Mouse (Mus musculus) intestine, embryonic 14.5 days (tissue): ENCODE measurements around the gene Foxp1. TPM values are rescaled to one million over a fixed set of nuclear protein-coding genes. Genes with fewer than 3 reads are reported as not detected.

ENCODE experiments used
- ATAC-seq: fragments of 200-750 bp; cut with Nextera tagmentation; replicated peaks from 2 replicates; pipeline ENCODE4 v1.8.0; 2017; ENCODE audit warnings: low read depth, moderate number of reproducible peaks, moderate TSS enrichment, moderate library complexity; ENCODE audit not compliant: low FRiP score, low TSS enrichment
- DNase-seq: peaks from one replicate; pipeline ENCODE4 v3.0.0-alpha.2; 2018; ENCODE audit warnings: low spot score
- H3K27ac ChIP-seq: fragments of 300-500 bp; sonication (generic); 2 replicates; pipeline ENCODE4 v1.5.1; 2014; ENCODE audit warnings: low read depth, mild to moderate bottlenecking, control low read depth
- H3K27me3 ChIP-seq: fragments of 300-500 bp; sonication (generic); replicated peaks from 2 replicates; pipeline ENCODE4 v1.6.1; 2014; ENCODE audit warnings: low read length, control low read depth; ENCODE audit not compliant: control insufficient read depth, insufficient read depth
- H3K36me3 ChIP-seq: fragments of 300-500 bp; sonication (generic); 2 replicates; pipeline ENCODE4 v1.6.1; 2014; ENCODE audit warnings: low read length, control low read depth; ENCODE audit not compliant: control insufficient read depth, insufficient read depth
- H3K4me1 ChIP-seq: fragments of 300-500 bp; sonication (generic); replicated peaks from 2 replicates; pipeline ENCODE4 v1.6.1; 2014; ENCODE audit warnings: low read length, control low read depth, mixed read lengths; ENCODE audit not compliant: control insufficient read depth, insufficient read depth
- H3K4me2 ChIP-seq: fragments of 300-500 bp; sonication (generic); 2 replicates; pipeline ENCODE4 v1.6.1; 2014; ENCODE audit warnings: low read length
- H3K4me3 ChIP-seq: fragments of 300-500 bp; sonication (generic); 2 replicates; pipeline ENCODE4 v1.5.1; 2014; ENCODE audit warnings: low read depth, low read length, control low read depth, mixed read lengths
- H3K9ac ChIP-seq: fragments of 300-500 bp; sonication (generic); 2 replicates; pipeline ENCODE4 v1.6.1; 2014; ENCODE audit warnings: mild to moderate bottlenecking, low read length
- H3K9me3 ChIP-seq: fragments of 300-500 bp; sonication (generic); 2 replicates; pipeline ENCODE4 v1.6.1; 2016; ENCODE audit warnings: low read length, control low read depth; ENCODE audit not compliant: control insufficient read depth
- WGBS: fragments of 180-500 bp; shearing (Covaris S2); extraction: QIAGEN DNeasy Blood & Tissue Kit; methylation state at CpG from one replicate; pipeline ENCODE4 v1.1.7; 2014; 5-methylcytosine and 5-hydroxymethylcytosine counted together
- polyA plus RNA-seq: library from polyadenylated mRNA; unstranded; fragments of >200 nt; fragmentation: Nextera tagmentation; extraction: Ambion mirVana; gene quantifications from 2 replicates; pipeline ENCODE4 v1.2.1, GENCODE M21; 2014

Gene Foxp1
- polyA plus RNA-seq, 1 experiment from 2014 or later, result 133 TPM

DNA sequence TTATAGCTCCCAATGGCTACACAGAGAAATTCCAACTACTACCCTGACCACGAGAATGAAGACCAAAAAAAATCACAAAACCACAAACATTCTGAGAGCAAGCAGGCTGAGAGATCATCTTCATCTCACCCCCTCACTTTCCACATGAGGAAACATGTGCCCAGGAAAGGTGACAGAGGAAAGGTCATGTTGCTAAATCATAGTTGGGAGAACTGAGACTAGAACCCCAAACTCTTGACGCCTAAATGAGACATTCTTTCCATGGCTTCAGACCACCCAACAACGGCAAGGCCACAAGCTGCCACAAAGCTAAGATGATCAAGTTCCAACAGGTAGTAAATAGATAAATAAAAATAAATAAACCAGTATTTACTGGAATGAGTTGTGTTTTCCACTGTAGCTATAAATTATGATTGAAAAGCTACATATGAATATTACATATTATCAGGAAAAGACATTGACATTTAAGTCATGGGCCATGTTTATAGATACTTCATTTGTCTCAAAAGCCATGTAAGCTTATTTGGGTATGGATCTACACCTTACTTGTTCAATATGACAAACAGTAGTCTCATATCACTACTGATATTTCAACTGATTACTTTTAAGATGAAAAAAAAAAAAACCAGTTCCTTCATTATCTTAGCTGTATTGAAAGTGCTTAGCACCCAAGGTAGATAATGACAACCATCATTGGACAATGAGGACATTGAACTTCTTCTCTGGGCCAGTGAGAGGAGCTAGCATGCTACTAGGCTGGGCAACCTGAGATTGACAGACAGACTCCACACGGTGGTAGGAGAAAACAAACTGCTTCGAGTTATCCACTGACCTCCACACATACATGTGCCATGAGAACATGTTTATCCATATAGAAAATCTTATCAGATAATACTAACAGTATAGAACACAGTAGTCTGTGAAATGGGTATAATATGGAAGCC, 476.4 kb downstream of the Foxp1 start:
- whole genome bisulfite sequencing, result 91% methylated on average over 5 of the region's 5 CpGs
- Histone ChIP-seq H3K27me3 (no peaks in the 10 kb centered on the region), H3K9me3 (no peaks in the 10 kb centered on the region), H3K4me3 (no peak overlapping the region), H3K4me1 (peaks cover 8% of the 10 kb centered on the region), H3K9ac (no peak overlapping the region), H3K36me3 (no peaks in the 10 kb centered on the region), H3K27ac (no peak overlapping the region), H3K4me2 (no peak overlapping the region)
- ATAC-seq (no peak), DNase-seq (no peak)

DNA sequence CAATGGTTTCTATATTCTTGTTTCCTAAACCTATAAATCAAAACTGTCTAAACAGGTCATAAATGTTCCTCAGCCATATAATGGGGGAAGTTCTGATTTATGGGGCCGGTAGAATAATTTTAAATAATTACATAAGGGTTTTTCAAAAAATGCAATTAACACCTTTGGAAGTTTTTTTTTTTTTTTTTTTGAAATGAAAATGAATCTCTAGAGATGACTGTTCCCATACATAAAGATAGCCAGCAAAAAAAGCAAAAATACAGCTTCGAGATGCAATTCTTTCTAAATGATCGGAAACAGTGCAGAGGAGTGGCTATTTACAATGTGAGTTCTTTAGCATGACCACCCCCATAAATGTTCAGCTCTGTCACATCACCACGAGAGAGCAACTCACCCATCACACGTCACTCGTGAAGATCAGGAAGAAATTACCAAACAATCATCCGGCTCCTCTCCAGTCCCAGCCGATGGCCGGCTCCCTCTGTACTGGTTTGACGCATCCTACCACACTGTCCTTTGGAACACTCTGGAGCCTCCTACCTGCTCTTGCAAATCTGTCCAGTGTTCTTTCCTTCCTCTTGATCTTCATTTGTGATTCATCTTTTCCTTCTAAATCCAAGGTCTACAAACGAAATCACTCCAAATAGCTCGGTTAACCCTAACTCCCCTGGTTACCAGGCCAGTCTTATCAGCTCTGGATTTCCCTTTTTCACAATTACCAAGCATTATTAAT, 478.4 kb downstream of the Foxp1 start:
- no peak overlapping the region for H3K9ac ChIP-seq
- peaks cover 8% of the 10 kb centered on the region for H3K4me1 ChIP-seq
- no peaks in the 10 kb centered on the region for H3K27me3 ChIP-seq
- H3K9me3 ChIP-seq, result no peaks in the 10 kb centered on the region
- ATAC-seq (no peak), DNase-seq (no peak)
- H3K4me3 ChIP-seq, result no peak overlapping the region
- H3K27ac ChIP-seq, result no peak overlapping the region
- no peak overlapping the region for H3K4me2 ChIP-seq
- H3K36me3 ChIP-seq, result no peaks in the 10 kb centered on the region
- WGBS, result 68% methylated on average over 12 of the region's 12 CpGs

DNA sequence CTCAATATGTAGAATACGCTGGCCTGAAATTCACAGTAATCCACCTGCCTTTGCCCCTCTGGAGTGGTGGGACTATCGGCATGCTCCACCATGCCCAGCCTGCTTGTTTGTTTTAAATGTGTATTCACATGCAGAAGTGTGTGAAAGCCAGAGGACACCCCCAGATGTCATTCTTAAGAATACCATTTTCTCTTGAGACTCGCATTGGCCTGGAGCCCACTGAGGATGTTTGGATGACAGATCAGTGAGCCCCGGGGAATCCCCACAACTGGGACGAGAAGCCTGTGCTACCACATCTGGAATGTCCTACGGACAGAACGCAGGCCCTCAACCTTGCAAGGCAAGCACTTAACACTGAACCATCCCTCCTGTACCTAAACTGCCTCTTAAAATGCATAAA, 479.3 kb downstream of the Foxp1 start:
- Histone ChIP-seq H3K4me1 (peaks cover 8% of the 10 kb centered on the region), H3K9ac (no peak overlapping the region), H3K36me3 (no peaks in the 10 kb centered on the region), H3K27me3 (no peaks in the 10 kb centered on the region), H3K4me2 (no peak overlapping the region), H3K9me3 (no peaks in the 10 kb centered on the region), H3K4me3 (no peak overlapping the region), H3K27ac (no peak overlapping the region)
- WGBS, result 39% methylated on average over 7 of the region's 7 CpGs
- DNase-seq (no peak), ATAC-seq (0 out of 2 replicates have a peak, but pooled peaks have one; percentile 19)

DNA sequence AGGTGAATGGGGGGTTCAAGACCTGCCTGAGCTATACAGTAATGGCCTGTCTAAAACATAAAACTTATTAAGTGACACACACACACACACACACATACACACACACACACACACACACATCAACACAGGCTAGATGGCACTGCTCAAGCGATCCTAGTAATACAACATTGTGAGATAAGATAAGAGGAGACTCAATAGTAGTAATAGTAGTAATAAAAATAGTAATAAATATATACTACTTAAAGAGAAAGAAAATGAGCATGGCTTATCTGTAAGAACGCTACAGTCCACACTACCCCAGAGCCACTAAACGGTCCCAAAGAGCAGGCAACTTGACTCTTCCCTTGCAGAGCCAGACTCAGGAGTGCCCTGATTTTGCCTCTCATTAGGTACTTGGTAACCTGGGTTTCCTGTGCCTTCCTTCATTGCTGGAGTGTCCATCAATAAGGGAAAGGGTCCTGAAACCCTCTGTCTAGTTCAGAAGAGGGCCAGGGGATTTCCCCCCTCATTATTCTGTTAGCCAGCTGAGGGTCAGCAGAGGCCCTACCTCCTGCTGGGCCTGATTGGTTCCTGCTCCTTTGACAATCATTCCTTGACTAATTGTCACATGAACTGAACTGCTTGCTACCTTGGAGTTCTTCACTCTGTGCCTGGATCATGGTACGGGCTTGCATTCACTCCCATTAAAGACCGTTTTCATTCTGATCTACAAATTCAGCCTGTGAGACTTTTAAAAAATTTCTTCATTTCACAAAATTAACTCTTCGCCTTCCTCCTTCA, 480.2 kb downstream of the Foxp1 start:
- DNase-seq (no peak), ATAC-seq (no peak)
- Histone ChIP-seq H3K4me2 (no peak overlapping the region), H3K9ac (no peak overlapping the region), H3K4me1 (peaks cover 8% of the 10 kb centered on the region), H3K27ac (no peak overlapping the region), H3K9me3 (no peaks in the 10 kb centered on the region), H3K36me3 (no peaks in the 10 kb centered on the region), H3K4me3 (no peak overlapping the region), H3K27me3 (no peaks in the 10 kb centered on the region)
- 78% methylated on average over 6 of the region's 6 CpGs for WGBS

DNA sequence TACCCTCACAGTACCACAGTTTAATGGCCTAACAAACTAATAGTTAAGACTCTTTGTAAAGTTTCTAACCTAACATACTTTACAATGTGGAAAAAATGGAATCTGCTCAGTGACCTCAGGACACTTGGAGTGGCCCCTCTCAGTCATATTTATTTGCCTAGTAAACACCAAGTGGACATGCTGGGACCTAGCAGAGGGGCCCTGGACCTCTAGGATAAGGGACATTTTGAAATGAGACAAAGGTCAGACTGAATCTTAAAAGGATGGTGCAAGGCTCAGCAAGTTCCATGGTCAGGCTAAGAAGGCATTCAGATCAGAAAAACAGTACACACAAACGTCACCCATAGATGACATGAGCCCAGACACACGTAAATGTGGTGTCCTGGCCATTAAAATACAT, 483.5 kb downstream of the Foxp1 start:
- Histone ChIP-seq H3K4me3 (no peak overlapping the region), H3K27me3 (no peaks in the 10 kb centered on the region), H3K4me2 (no peak overlapping the region), H3K9me3 (no peaks in the 10 kb centered on the region), H3K9ac (no peak overlapping the region), H3K4me1 (peaks cover 12% of the 10 kb centered on the region), H3K27ac (no peak overlapping the region), H3K36me3 (no peaks in the 10 kb centered on the region)
- ATAC-seq (no peak), DNase-seq (no peak)
- 90% methylated on average over 2 of the region's 2 CpGs for WGBS

DNA sequence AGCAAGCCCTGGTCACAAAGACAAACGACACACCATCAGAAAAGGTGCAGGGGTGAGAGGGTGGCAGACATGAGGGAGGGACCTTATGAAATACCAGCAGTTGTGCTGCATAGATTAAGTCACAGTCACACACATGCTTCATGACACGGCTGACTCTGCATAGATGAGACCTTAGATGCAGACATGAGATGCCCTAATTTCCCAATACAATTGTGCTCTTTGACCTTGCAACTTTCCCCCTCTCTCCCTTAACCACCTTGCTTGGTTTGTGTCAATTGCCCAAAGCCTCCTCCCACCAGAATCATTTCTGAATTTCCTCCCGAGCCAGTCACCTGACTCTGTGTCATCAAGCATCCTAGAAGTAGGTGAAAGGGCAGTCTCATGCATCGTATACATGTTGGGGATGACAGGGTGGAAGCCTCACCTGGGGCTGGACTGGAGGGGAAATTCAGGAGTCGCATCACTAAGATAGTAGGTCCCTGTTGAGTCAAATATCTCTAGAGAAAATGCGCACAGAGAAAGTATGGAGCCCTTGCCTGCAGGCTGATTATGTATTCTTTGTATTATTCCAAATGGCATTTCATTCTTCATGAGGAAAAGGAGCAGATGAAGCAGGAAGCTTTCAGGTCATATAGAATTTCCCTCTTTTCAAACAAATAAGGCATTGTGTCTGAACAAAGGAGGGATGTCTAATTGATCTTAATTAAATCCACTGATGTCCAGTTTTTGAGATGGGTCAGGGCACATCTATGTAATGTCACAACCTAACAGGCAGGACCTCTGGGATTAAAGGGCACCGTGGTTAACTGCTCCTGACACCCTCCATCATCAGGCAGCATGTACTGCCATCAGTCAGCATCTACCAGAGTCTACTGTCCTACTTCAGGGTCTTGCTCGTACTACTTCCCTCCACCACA, 486.8 kb downstream of the Foxp1 start:
- H3K36me3 ChIP-seq, result no peaks in the 10 kb centered on the region
- H3K27me3 ChIP-seq, result no peaks in the 10 kb centered on the region
- no peak overlapping the region for H3K4me3 ChIP-seq
- H3K27ac ChIP-seq, result no peak overlapping the region
- 82% methylated on average over 8 of the region's 8 CpGs for WGBS
- H3K9me3 ChIP-seq, result no peaks in the 10 kb centered on the region
- DNase-seq (no peak), ATAC-seq (no peak)
- H3K9ac ChIP-seq, result no peak overlapping the region
- H3K4me2 ChIP-seq, result no peak overlapping the region
- peaks cover 24% of the 10 kb centered on the region for H3K4me1 ChIP-seq

DNA sequence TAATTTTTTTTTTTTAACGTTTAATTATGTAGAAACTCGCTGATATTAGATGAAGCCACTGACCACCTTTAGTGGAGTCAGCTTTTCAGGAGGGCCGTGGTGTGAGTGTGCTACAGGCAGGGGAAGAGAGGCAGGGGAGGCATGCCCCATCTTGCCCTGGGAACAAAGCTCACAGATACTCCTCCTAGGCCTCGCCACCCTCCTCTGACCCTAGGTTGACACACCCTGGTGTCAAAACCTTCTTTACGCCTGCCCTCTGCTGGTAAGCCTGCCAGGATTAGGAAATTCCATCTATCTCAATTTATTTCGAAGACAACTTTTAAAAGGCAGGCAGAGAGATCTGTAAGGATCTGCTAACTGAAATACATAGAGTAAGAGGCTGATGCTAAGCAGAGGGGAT, 489.5 kb downstream of the Foxp1 start:
- H3K27me3 ChIP-seq, result no peaks in the 10 kb centered on the region
- H3K9ac ChIP-seq, result no peak overlapping the region
- DNase-seq (no peak), ATAC-seq (no peak)
- no peaks in the 10 kb centered on the region for H3K36me3 ChIP-seq
- no peak overlapping the region for H3K27ac ChIP-seq
- no peak overlapping the region for H3K4me3 ChIP-seq
- H3K9me3 ChIP-seq, result no peaks in the 10 kb centered on the region
- peaks cover 35% of the 10 kb centered on the region for H3K4me1 ChIP-seq
- 42% methylated on average over 6 of the region's 6 CpGs for WGBS
- no peak overlapping the region for H3K4me2 ChIP-seq
